Mouse (Mus musculus) duodenum, adult 2 months (tissue): ENCODE data around the gene Igflr1. TPM values are rescaled to one million over a fixed set of nuclear protein-coding genes. Genes with fewer than 3 reads are reported as not detected.

ENCODE experiments used
- polyA plus RNA-seq: library from polyadenylated mRNA; depleted of rRNA; stranded (reverse); fragments of >200 nt; gene quantifications from 2 replicates; pipeline ENCODE4 v1.2.3, GENCODE M21; 2012; ENCODE audit warnings: low replicate concordance; rRNA removed

Gene Igflr1
- 12.6 and 14.4 TPM in 2 replicates for polyA plus RNA-seq

GRCm38 (mm10) chr7:30564970-30565571 is at the start of gene Igflr1:
TSS of gene Igflr1 (plus strand) at chr7:30565427.

GRCm38 (mm10) chr7:30534633-30535577 is 30.3 kb upstream of the Igflr1 start, which contains the start of gene Arhgap33:
TSS of gene Arhgap33 (minus strand) at chr7:30535060.

GRCm38 (mm10) chr7:30552102-30553020 is 12.9 kb upstream of the Igflr1 start, which contains the start of the genes Hspb6 and Proser3:
TSS of gene Hspb6 (plus strand) at chr7:30552178.
TSS of gene Proser3 (minus strand) at chr7:30552299.

GRCm38 (mm10) chr7:30559443-30559954 is 5.7 kb upstream of the Igflr1 start, which contains the start of gene Lin37:
TSS of gene Lin37 (minus strand) at chr7:30559838.

GRCm38 (mm10) chr7:30563117-30563905 is 1.9 kb upstream of the Igflr1 start, which contains the start of the genes U2af1l4, Gm49396 and Psenen:
TSS of gene U2af1l4 (plus strand) at chr7:30563301.
TSS of gene Gm49396 (plus strand) at chr7:30563344.
TSS of gene Psenen (minus strand) at chr7:30563627.

GRCm38 (mm10) chr7:30588676-30589434 is 23.6 kb downstream of the Igflr1 start, which contains the start of gene Kmt2b:
TSS of gene Kmt2b (minus strand) at chr7:30588726.

GRCm38 (mm10) chr7:30598786-30599185 is 33.6 kb downstream of the Igflr1 start, which contains the start of gene Zbtb32:
TSS of gene Zbtb32 (minus strand) at chr7:30598909.

GRCm38 (mm10) chr7:30612654-30613402 is 47.6 kb downstream of the Igflr1 start, which contains the start of gene Upk1a:
TSS of gene Upk1a (minus strand) at chr7:30612847.

Other genes with a start within 250 kb of the Igflr1 start
- gene E130208F15Rik, start 243.7 kb upstream of the Igflr1 start, polyA plus RNA-seq = 1.2 and 2.4 TPM in 2 replicates
- gene Sdhaf1, start 241.5 kb upstream of the Igflr1 start, polyA plus RNA-seq = 32.9 and 60.3 TPM in 2 replicates
- 27.9 and 30.8 TPM in 2 replicates for gene Lrfn3, start 202.7 kb upstream of the Igflr1 start, polyA plus RNA-seq
- 49.1 and 124 TPM in 2 replicates for gene Tyrobp, start 151.7 kb upstream of the Igflr1 start, polyA plus RNA-seq
- 11.5 and 53.7 TPM in 2 replicates for gene Hcst, start 145.6 kb upstream of the Igflr1 start, polyA plus RNA-seq
- 5.3 and 8.6 TPM in 2 replicates for gene Nfkbid, start 143.7 kb upstream of the Igflr1 start, polyA plus RNA-seq
- 24.5 and 168 TPM in 2 replicates for gene Aplp1, start 119.9 kb upstream of the Igflr1 start, polyA plus RNA-seq
- gene Kirrel2, start 107.7 kb upstream of the Igflr1 start, polyA plus RNA-seq = 0.39 TPM in 1 of 2 replicates, not detected in the other
- gene Nphs1, start 107.1 kb upstream of the Igflr1 start, polyA plus RNA-seq = 2.5 TPM in 1 of 2 replicates, not detected in the other
- gene Prodh2, start 71.8 kb upstream of the Igflr1 start, polyA plus RNA-seq = 2.3 and 37.6 TPM in 2 replicates
- gene Arhgap33, start 30.4 kb upstream of the Igflr1 start, polyA plus RNA-seq = 10.8 and 15.1 TPM in 2 replicates
- 56.3 and 114 TPM in 2 replicates for gene Hspb6, start 13.2 kb upstream of the Igflr1 start, polyA plus RNA-seq
- 3.6 and 5.5 TPM in 2 replicates for gene Proser3, start 13.1 kb upstream of the Igflr1 start, polyA plus RNA-seq
- gene Lin37, start 5.6 kb upstream of the Igflr1 start, polyA plus RNA-seq = 28.6 and 40.9 TPM in 2 replicates
- gene U2af1l4, start 2.1 kb upstream of the Igflr1 start, polyA plus RNA-seq = 56.6 and 64.2 TPM in 2 replicates
- 0.55 and 1.2 TPM in 2 replicates for gene Gm49396, start 2.1 kb upstream of the Igflr1 start, polyA plus RNA-seq
- 105 and 155 TPM in 2 replicates for gene Psenen, start 1.8 kb upstream of the Igflr1 start, polyA plus RNA-seq
- 31.9 and 38.5 TPM in 2 replicates for gene Kmt2b, start 23.3 kb downstream of the Igflr1 start, polyA plus RNA-seq
- 2.3 and 3.2 TPM in 2 replicates for gene Zbtb32, start 33.5 kb downstream of the Igflr1 start, polyA plus RNA-seq
- 1.1 and 3.8 TPM in 2 replicates for gene Upk1a, start 47.4 kb downstream of the Igflr1 start, polyA plus RNA-seq
- 382 and 584 TPM in 2 replicates for gene Cox6b1, start 60.7 kb downstream of the Igflr1 start, polyA plus RNA-seq
- not detected in 2 replicates for gene Etv2, start 70.4 kb downstream of the Igflr1 start, polyA plus RNA-seq
- gene Rbm42, start 84.9 kb downstream of the Igflr1 start, polyA plus RNA-seq = 73.7 and 104 TPM in 2 replicates
- gene Haus5, start 99.6 kb downstream of the Igflr1 start, polyA plus RNA-seq = 4.7 and 7.0 TPM in 2 replicates
- not detected in 2 replicates for gene Pmis2, start 106.2 kb downstream of the Igflr1 start, polyA plus RNA-seq
- 10.2 and 19.1 TPM in 2 replicates for gene 2200002J24Rik, start 133.5 kb downstream of the Igflr1 start, polyA plus RNA-seq
- gene Atp4a, start 146.8 kb downstream of the Igflr1 start, polyA plus RNA-seq = 0.88 and 2.5 TPM in 2 replicates
- gene Tmem147, start 164.1 kb downstream of the Igflr1 start, polyA plus RNA-seq = 237 and 269 TPM in 2 replicates
- gene Gapdhs, start 178.3 kb downstream of the Igflr1 start, polyA plus RNA-seq = not detected in 2 replicates
- gene Sbsn, start 186.0 kb downstream of the Igflr1 start, polyA plus RNA-seq = 0.18 and 0.44 TPM in 2 replicates
- 1.8 and 2.2 TPM in 2 replicates for gene Dmkn, start 198.3 kb downstream of the Igflr1 start, polyA plus RNA-seq
- not detected in 2 replicates for gene Krtdap, start 222.5 kb downstream of the Igflr1 start, polyA plus RNA-seq